Mouse (Mus musculus): ENCODE data around the gene Ifnar1.
"Not testable (repeated sequence)": the region's sequence is repeated elsewhere in the genome, so short reads cannot be mapped to it uniquely, and the experiment has no call there.

Ifnar1 gene

DNA sequence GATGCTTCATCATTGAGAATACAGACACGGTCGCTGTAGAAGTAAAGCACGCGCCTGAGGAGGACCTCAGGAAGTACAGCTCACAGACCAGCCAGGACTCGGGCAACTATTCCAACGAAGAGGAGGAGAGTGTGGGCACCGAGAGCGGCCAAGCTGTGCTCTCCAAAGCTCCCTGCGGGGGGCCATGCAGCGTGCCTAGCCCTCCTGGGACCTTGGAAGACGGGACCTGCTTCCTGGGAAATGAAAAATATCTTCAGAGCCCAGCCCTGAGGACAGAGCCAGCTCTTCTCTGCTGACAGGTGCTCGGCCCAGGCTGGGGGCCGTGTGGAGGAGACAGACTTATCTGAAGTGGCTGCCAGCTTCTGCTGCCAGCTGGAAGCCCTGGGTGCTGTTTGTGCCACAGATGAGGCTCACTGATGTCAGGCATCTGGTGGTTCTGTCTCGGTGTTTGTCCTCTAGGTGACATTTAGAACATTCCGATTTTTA, 20.1 kb downstream of the Ifnar1 start:
- DNase-seq (ENCODE audit: low read depth): no peak

DNA sequence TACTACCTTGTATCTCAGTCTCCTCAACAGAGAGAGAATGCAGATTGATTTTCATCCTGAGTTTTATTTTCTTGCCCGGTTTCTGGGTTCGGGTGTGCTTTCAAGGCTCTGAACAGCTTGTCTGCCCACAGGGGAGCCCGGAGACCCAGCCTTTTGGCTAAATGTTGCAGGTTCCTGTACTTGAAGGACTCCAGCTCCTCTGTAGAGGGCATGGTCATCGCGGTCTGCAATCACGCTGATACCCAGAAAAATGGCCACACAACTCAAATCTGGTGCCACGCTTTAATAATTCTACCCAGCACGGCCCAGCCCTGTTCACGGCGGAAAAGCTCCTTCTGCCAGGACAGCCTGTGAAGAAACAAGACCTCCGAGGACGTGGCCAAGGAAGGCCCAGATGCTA, 21.4 kb downstream of the Ifnar1 start:
- no peak for DNase-seq (ENCODE audit: low read depth)

DNA sequence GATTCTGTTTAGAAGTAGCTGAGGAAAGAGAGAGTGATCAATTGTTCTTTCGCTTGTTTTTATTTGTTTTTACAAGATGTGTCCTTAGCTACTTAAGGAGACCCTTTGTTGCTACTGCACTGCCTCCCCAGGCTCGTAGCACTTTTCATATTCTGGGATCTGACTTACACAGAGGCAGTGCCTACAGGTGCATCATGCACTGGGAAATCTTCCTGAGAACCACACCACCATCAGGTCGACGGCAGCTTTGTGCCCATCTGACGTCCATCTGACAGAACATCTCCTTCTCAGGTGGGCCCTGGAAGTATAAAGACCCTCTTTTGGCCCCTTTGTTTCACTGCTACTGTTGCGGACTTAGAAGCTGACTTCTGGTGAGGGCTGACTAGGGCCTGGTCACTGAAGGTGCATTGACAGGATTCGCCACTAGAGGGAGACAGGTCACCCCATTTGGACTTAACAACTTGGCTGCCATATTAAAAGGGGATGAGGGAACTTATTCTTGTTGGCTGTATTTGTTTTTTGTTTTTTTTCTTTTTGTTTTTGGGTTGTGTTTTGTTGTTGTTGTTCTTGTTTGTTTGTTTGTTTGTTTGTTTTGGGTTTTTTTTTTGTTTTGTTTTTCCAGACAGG, 27.2 kb downstream of the Ifnar1 start:
- peak; percentile 89 for DNase-seq (ENCODE audit: low read depth)

- no peak for DNase-seq (ENCODE audit: low read depth)
These were observed 28.1 kb downstream of the Ifnar1 start for GRCm38 (mm10) chr16:91513099-91513498.

- no peak for DNase-seq (ENCODE audit: low read depth)
These were observed 32.0 kb downstream of the Ifnar1 start for GRCm38 (mm10) chr16:91517020-91517419.

DNA sequence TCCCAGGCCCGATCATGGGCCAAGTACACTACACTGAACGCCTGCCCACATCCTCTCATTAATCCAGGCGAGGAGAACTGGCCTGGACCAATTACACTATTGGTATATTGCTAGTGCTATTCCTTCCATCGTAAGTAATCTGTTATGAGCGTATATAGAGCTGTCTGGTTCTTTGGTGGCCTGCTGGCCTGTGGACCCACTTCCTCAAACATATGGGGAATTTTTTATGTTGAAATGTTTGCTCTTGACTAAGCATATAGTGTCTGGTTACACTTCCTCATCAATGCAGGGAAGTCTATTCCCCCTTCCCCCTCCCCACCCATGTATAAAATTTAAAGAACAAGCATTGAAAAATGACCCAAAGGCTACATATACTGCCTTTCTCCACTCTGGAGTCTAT, 37.0 kb downstream of the Ifnar1 start:
- DNase-seq (ENCODE audit: low read depth): peak; percentile 89

- DNase-seq (ENCODE audit: low read depth): peak; percentile 99
These were observed 37.7 kb downstream of the Ifnar1 start for GRCm38 (mm10) chr16:91522479-91523309.

- no peak for DNase-seq (ENCODE audit: low read depth)
These were observed 39.2 kb downstream of the Ifnar1 start for GRCm38 (mm10) chr16:91524206-91524605.

DNA sequence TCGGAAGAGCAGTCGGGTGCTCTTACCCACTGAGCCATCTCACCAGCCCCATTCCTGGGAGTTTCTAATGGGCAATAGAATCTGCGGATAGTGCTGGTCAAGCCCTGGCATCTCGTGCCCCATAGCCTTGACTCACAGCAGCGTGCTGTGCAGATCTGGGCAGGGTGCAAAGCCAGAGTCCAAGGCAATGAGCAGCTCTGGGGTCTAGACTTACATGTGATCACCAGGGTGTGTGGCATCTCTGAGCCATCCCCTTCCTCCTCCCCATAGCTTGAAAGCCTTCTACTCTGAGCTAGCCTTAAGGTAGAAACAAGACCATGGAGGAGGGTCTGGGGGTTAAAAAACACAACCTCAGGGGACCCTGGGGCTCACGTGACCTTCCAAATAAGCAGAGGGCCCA, 41.2 kb downstream of the Ifnar1 start:
- DNase-seq (ENCODE audit: low read depth): no peak

DNA sequence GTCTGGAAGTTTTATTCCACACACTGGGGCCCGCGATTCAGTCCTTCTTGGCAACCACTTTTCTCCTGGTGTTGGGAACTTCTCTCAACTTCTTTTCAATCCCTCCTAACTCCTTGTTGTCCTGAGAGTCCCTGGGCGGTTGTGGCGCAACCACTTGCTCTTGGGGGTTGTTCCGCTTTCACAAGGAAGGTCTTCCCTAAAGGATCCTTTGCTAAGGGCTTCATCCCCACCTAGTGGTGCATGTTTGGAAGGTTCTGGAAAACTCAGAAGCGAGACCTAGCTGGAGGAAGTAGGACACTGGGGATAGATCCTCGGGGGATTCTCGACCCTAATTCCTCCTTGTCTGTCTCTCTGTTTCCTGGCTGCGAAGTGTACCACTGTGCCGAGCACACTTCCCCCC, 42.0 kb downstream of the Ifnar1 start:
- peak; percentile 73 for DNase-seq (ENCODE audit: low read depth)

DNA sequence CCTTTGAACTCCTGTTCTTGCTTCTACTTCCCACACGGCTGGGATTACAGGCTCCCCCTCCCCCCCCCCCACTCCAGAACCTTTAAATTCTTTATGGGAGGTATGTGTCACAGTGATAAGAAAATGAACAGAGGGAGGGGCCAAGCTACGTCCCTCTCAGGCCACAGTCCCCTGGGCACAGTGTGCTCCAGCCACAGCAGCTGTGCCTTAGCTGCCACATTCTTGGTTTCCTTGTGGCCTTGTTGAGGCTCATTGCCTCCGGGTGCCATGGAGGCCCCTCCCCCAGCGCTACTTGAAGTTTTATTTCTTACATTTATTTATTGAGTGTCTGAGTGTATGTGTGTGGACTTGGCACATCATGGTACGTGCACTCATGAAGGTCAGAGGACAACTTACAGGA, 42.5 kb downstream of the Ifnar1 start:
- DNase-seq (ENCODE audit: low read depth): peak; percentile 90

GRCm38 (mm10) chr16:91528578-91528977, 43.5 kb downstream of the Ifnar1 start:
- DNase-seq (ENCODE audit: low read depth): no peak

- not testable (repeated sequence) for DNase-seq (ENCODE audit: low read depth)
These were observed 45.8 kb downstream of the Ifnar1 start for GRCm38 (mm10) chr16:91530830-91531229.

DNA sequence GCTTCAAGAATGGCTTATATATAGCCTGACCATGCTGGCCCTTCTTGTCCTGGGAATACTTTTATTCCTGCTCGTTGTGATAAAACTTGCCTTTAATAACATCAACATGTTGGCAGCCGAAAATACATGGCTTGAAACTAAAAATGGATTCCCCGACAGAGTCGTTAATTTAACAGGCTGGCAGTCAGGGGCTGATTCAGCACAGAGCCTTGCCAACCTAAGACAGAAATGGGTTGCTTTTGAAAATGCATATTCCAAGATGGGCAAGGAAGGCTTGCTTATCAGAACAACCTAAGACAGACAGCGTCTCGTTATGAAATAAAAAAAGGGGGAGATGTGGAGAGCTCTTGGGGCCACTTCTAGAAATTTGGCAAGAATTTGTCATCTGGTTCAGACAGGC, 46.8 kb downstream of the Ifnar1 start:
- DNase-seq (ENCODE audit: low read depth): no peak

- DNase-seq (ENCODE audit: low read depth): no peak
These were observed 47.4 kb downstream of the Ifnar1 start for GRCm38 (mm10) chr16:91532429-91532828.

- no peak for DNase-seq (ENCODE audit: low read depth)
These were observed 48.3 kb downstream of the Ifnar1 start for GRCm38 (mm10) chr16:91533097-91534001.

DNA sequence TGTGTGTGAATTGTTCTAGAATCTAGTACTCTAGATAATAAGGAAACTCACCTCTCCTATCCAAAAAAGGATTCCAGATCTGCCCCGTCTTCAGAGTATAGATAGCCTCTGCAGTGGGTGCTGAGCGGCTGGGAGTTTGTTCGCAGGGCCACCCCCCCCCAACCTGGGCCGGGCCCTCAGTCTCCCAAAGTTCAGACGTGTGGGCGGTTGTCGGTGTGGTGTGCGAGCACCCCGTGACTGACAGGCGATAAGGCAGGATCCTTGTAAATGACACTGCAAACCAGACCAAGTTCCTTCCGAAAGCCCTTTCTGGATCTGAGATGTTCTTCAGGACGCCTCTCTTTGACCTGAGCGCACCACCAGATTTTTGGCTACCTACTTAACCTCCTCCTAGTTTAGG, 49.4 kb downstream of the Ifnar1 start:
- DNase-seq (ENCODE audit: low read depth): peak; percentile 91

GRCm38 (mm10) chr16:91534888-91535287, 49.9 kb downstream of the Ifnar1 start:
- no peak for DNase-seq (ENCODE audit: low read depth)

- DNase-seq (ENCODE audit: low read depth): no peak
These were observed 51.3 kb downstream of the Ifnar1 start for GRCm38 (mm10) chr16:91536372-91536771.

DNA sequence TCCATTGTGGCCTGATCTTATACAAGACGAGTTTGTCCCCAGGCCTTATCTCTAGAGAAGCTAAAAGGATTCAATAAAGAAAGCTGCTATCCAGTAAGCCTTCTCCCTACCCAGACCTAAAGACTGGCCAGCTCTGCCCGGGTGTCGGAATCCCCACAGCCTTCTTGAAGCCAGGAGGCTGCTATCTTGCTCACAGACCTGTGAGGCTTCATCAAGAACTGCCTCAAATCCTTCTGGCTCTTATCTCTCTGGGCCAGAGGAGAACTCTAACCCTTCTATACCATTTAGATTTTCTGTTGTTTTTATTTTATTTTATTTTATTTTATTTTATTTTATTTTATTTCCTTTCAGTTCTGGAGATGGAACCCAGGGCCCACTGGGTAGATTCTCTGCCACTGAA, 52.0 kb downstream of the Ifnar1 start:
- no peak for DNase-seq (ENCODE audit: low read depth)

DNA sequence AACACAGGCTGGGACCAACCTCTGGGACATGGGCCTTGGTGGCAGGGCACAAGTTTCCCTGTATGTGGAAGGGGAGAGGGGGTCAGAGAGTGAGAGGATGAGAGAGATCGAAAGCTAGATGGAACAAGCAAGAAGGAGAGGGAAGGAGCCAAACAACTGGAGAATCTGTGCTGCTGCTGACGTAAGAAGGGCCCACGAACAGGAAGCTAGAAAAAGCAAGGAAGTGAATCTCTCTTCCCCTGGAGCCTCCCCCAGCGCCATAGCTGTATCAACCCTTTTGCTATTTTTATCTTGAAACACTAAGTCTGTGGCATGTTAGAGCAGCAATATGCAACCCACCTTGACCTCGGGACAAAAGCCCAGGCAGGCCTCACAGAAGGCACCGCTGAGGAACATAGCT, 53.0 kb downstream of the Ifnar1 start:
- DNase-seq (ENCODE audit: low read depth): peak; percentile 60

DNA sequence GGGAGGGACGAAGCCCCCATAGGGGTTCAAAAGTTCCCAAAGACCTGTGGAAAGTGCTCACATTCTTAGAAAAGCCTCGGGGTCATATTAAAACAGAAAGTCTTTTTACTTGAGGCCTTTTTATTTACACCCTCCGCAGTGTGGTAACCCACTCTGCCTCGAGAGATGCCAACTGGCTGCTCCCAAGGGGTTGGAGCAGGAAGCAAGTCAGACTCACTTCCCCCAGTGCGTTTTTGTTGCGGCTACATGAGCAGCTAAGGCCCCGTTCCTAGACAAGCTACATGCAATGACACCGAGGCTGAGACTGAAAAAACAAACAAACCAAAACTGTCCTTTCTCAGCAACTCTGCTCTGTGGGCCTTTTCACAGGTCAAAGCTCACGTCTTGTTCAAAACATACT, 53.5 kb downstream of the Ifnar1 start:
- DNase-seq (ENCODE audit: low read depth): peak; percentile 60

Measured in 416B (cell line).